Mouse (Mus musculus) liver, adult 2 months (tissue): Measurements from ENCODE around the gene Eif4g1. TPM values are rescaled to one million over a fixed set of nuclear protein-coding genes. Genes with fewer than 3 reads are reported as not detected.

Experiments used
- DNase-seq: peaks from one replicate; pipeline ENCODE4 v3.0.0-alpha.2; 2011; ENCODE audit warnings: low read depth, low spot score; ENCODE audit errors: extremely low read depth
- H3K27ac ChIP-seq: fragments of 200-500 bp; replicated peaks from 2 replicates; pipeline ENCODE4 v1.5.1; 2012; ENCODE audit warnings: low read depth, mild to moderate bottlenecking, control low read depth, inconsistent platforms, low read length; ENCODE audit not compliant: insufficient read depth
- H3K27me3 ChIP-seq: fragments of 200-500 bp; 2 replicates; pipeline ENCODE4 v1.6.1; 2012; ENCODE audit warnings: mild to moderate bottlenecking, moderate library complexity, low read length, inconsistent platforms; ENCODE audit not compliant: control insufficient read depth, insufficient read depth
- H3K36me3 ChIP-seq: fragments of 200-500 bp; 2 replicates; pipeline ENCODE4 v1.6.1; 2012; ENCODE audit warnings: low read length, inconsistent platforms; ENCODE audit not compliant: control insufficient read depth, insufficient read depth
- H3K4me1 ChIP-seq: fragments of 200-500 bp; 2 replicates; pipeline ENCODE4 v1.6.1; 2011; ENCODE audit warnings: low read length; ENCODE audit not compliant: control insufficient read depth, insufficient read depth
- H3K4me3 ChIP-seq: fragments of 200-500 bp; 2 replicates; pipeline ENCODE4 v1.5.1; 2011; ENCODE audit warnings: low read depth, mild to moderate bottlenecking, control low read depth, low read length, moderate library complexity; ENCODE audit not compliant: insufficient read depth
- H3K79me2 ChIP-seq: fragments of 200-500 bp; 2 replicates; pipeline ENCODE4 v1.6.1; 2012; ENCODE audit warnings: inconsistent platforms, mild to moderate bottlenecking, low read length, moderate library complexity; ENCODE audit not compliant: control insufficient read depth, insufficient read depth
- H3K9ac ChIP-seq: fragments of 200-500 bp; 2 replicates; pipeline ENCODE4 v1.6.1; 2012; ENCODE audit warnings: low read depth, mild to moderate bottlenecking, control low read depth, inconsistent platforms, low read length
- CTCF ChIP-seq: fragments of 200-500 bp; IDR thresholded peaks from 2 replicates; pipeline ENCODE4 v1.5.1; 2011; ENCODE audit warnings: low read depth, low read length, control low read depth
- POLR2A ChIP-seq: fragments of 200-500 bp; IDR thresholded peaks from 2 replicates; pipeline ENCODE4 v1.6.1; 2011; ENCODE audit warnings: low read length, control low read depth; ENCODE audit not compliant: insufficient read depth; ENCODE audit errors: extremely low read depth
- WGBS: fragments of 180-500 bp; shearing (Covaris S2); methylation state at CpG from one replicate; pipeline ENCODE4 v1.1.7; 2018; 5-methylcytosine and 5-hydroxymethylcytosine counted together
- polyA plus RNA-seq: library from polyadenylated mRNA; depleted of rRNA; stranded (reverse); fragments of >200 nt; gene quantifications from 2 replicates; pipeline ENCODE4 v1.2.3, GENCODE M21; 2012
- total RNA-seq: library from RNA; depleted of rRNA; stranded (reverse); fragments of >200 nt; gene quantifications from 2 replicates; pipeline ENCODE4 v1.2.3, GENCODE M21; 2014

Gene Eif4g1
- total and polyA plus RNA-seq, 2 experiments = 173 to 400 TPM

- no peak overlapping the region for H3K27ac ChIP-seq
- H3K79me2 ChIP-seq = no peaks in the 10 kb centered on the region
- 83% methylated on average over 3 of the region's 3 CpGs for WGBS
- no peaks in the 10 kb centered on the region for H3K27me3 ChIP-seq
- no peak for TF ChIP-seq CTCF
- no peak for TF ChIP-seq POLR2A
- no peak for DNase-seq
- H3K36me3 ChIP-seq = no peaks in the 10 kb centered on the region
- no peak overlapping the region for H3K4me3 ChIP-seq
- H3K4me1 ChIP-seq = no peaks in the 10 kb centered on the region
- no peak overlapping the region for H3K9ac ChIP-seq
Observed at GRCm38 (mm10) chr16:20705786-20706185, 37.7 kb downstream of the Eif4g1 start.

GRCm38 (mm10) chr16:20706407-20707055 is 38.4 kb downstream of the Eif4g1 start:
- no peak for DNase-seq
- Histone ChIP-seq H3K27ac (no peak overlapping the region), H3K9ac (no peak overlapping the region), H3K79me2 (no peaks in the 10 kb centered on the region), H3K4me3 (no peak overlapping the region), H3K27me3 (no peaks in the 10 kb centered on the region), H3K36me3 (no peaks in the 10 kb centered on the region), H3K4me1 (no peaks in the 10 kb centered on the region)
- WGBS = 95% methylated on average over 2 of the region's 2 CpGs
- TF ChIP-seq CTCF (no peak), POLR2A (no peak)

GRCm38 (mm10) chr16:20708220-20708938 is 40.3 kb downstream of the Eif4g1 start:
- Histone ChIP-seq H3K79me2 (no peaks in the 10 kb centered on the region), H3K4me1 (no peaks in the 10 kb centered on the region), H3K9ac (no peak overlapping the region), H3K4me3 (no peak overlapping the region), H3K27me3 (no peaks in the 10 kb centered on the region), H3K27ac (no peak overlapping the region), H3K36me3 (0 out of 2 replicates have a peak, but pooled peaks cover 2% of the 10 kb centered on the region)
- WGBS = 95% methylated on average over 21 of the region's 21 CpGs
- TF ChIP-seq POLR2A (no peak), CTCF (no peak)
- no peak for DNase-seq

GRCm38 (mm10) chr16:20708939-20709734 is 41.0 kb downstream of the Eif4g1 start:
- no peaks in the 10 kb centered on the region for H3K4me1 ChIP-seq
- H3K79me2 ChIP-seq = no peaks in the 10 kb centered on the region
- DNase-seq = no peak
- 86% methylated on average over 19 of the region's 19 CpGs for WGBS
- H3K4me3 ChIP-seq = no peak overlapping the region
- 0 out of 2 replicates have a peak, but pooled peaks cover 2% of the 10 kb centered on the region for H3K36me3 ChIP-seq
- no peak overlapping the region for H3K9ac ChIP-seq
- H3K27me3 ChIP-seq = no peaks in the 10 kb centered on the region
- TF ChIP-seq POLR2A = no peak
- peak; percentile 69 for TF ChIP-seq CTCF
- no peak overlapping the region for H3K27ac ChIP-seq

- Histone ChIP-seq H3K36me3 (0 out of 2 replicates have a peak, but pooled peaks cover 2% of the 10 kb centered on the region), H3K9ac (no peak overlapping the region), H3K27me3 (no peaks in the 10 kb centered on the region), H3K4me1 (0 out of 2 replicates have a peak, but pooled peaks cover 3% of the 10 kb centered on the region), H3K79me2 (no peaks in the 10 kb centered on the region), H3K27ac (no peak overlapping the region), H3K4me3 (no peak overlapping the region)
- DNase-seq = no peak
- TF ChIP-seq POLR2A = no peak
- no peak for TF ChIP-seq CTCF
- WGBS = 93% methylated on average over 11 of the region's 11 CpGs
Observed at GRCm38 (mm10) chr16:20710370-20710769, 42.3 kb downstream of the Eif4g1 start.
